Mouse (Mus musculus): ENCODE measurements around the gene Rab13.

DNA sequence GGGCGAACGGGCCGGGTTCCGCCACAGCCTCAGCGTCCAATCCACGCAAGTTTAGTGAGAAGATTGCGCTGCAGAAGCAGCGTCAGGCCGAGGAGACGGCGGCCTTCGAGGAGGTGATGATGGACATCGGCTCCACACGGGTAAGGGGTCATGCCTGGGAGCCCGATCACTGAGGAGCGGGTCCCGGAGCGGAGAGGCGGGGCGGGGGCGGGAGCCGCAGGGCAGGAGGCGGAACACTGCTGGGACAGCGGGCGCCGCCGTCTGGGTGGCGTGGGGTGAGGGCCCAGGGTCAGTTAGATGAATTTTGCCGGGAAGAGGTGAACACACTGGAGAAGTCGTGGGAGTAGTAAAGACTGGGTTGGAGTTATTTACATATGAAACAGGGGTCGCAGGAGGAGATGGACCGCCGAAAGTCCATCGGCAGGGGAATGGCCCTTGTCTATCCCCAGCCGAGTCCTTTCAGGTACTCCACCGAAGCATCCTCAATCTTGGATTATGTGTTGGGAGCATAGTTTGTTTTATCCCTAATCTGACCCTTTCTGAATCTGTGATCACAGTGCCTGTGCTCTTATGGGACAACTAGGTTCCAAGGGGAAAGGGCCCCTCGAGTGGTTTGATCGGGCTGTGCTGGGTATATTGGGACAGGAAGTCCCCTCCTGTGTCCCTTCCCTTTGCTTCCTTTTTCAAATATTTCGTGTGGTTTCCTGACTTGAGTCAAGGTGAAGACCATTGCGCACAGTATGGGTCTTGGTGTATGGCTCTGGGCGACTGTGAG is 41.1 kb downstream of the Rab13 start:
- TF ChIP-seq CTCF (IDR thresholded peaks at IDR 0.05; ENCODE audit: low read depth): no peak
- TF ChIP-seq EP300 (IDR thresholded peaks at IDR 0.05; ENCODE audit: low read depth): no peak

Data from liver, embryonic 14.5 days (tissue).